ENCODE assay signal across 37 mouse cellular contexts in the genomic region with DNA sequence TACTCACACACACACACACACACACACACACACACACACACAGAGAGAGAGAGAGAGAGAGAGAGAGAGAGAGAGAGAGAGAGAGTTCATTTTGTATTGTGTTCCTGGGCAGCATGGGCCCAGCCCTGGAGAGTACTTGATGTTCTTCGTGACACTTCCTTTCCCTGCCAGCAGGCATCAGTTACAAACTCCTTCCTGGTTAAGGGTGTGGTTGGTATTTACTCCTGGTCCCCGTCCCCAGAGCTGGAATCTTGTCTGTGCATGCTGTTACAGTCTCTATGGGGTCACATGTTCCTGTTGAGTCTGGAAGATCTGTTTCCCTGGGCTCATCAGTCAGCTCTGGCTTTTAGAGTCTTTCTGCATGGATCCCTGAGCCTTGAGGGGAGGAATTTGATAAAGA. TPM values are rescaled to one million over a fixed set of nuclear protein-coding genes. Genes with fewer than 3 reads are reported as not detected.
DNase-seq lines count a peak whose midpoint lies in the region; ATAC-seq and TF ChIP-seq lines count a peak whose summit lies in the region.
"Had no signal": no experiment of that assay in that cellular context is flagged by ENCODE, and none has a peak within 500 bp of the region (broad histone marks: within the 10 kb centered on the region; RNA-seq: fewer than 3 reads in every experiment).

No protein-coding gene starts in this region.

- no peak for TF ChIP-seq EP300 in stomach, postnatal 0 days (optimal IDR thresholded peaks at IDR 0.05)
- no peak for TF ChIP-seq EP300 in heart, adult 2 months (IDR thresholded peaks at IDR 0.05; ENCODE audit: insufficient read depth, low read depth, low read length)

- no peak overlapping the region for H3K4me2 ChIP-seq in intestine, postnatal 0 days (replicated peaks; ENCODE audit: low read depth)
- H3K4me2 ChIP-seq in intestine, embryonic 16.5 days (ENCODE audit: low read depth, low read length) = no peak overlapping the region
- H3K4me2 ChIP-seq in stomach, postnatal 0 days (replicated peaks; ENCODE audit: low read depth) = no peak overlapping the region
- H3K4me2 ChIP-seq: forebrain, embryonic 15.5 days; heart, embryonic 12.5 days; hindbrain, embryonic 13.5 days; limb, embryonic 12.5 days; liver, embryonic 15.5 days; lung, embryonic 15.5 days; midbrain, embryonic 11.5 days; neural tube, embryonic 12.5 days had no signal

- H3K36me3 ChIP-seq in intestine, postnatal 0 days (ENCODE audit: control insufficient read depth, insufficient read depth) = peaks cover 20% of the 10 kb centered on the region; the same call in 1 of the 2 replicates
- H3K36me3 ChIP-seq in intestine, embryonic 16.5 days (ENCODE audit: control insufficient read depth, insufficient read depth, low read length) = 0 out of 2 replicates have a peak, but pooled peaks cover 3% of the 10 kb centered on the region
- H3K36me3 ChIP-seq in stomach, postnatal 0 days (ENCODE audit: control insufficient read depth, insufficient read depth, low read length) = 0 out of 2 replicates have a peak, but pooled peaks cover 4% of the 10 kb centered on the region
- no peaks in the 10 kb centered on the region for H3K36me3 ChIP-seq in heart, adult 2 months (ENCODE audit: control insufficient read depth, insufficient read depth, low read length)
- H3K36me3 ChIP-seq: forebrain, embryonic 10.5 days; lung, embryonic 15.5 days had no signal

- intact Hi-C loops in heart, adult 2 months (cut with DNase I) = no loop called here

- DNase-seq in ES-CJ7 (ENCODE audit: low read depth, low spot score) (peak; percentile 72), WW6 (ENCODE audit: low read depth, low spot score) (peak; percentile 45)
- DNase-seq in stomach, postnatal 0 days (ENCODE audit: low spot score) = no peak
- DNase-seq in heart, adult 2 months = no peak
- DNase-seq: adrenal gland, postnatal 36 days; cerebellum, adult 18-20 months; cerebellum, postnatal 25 days; heart, postnatal 4 days; kidney, adult 11 months; kidney, postnatal 14 days; layer of hippocampus, adult 9-11 months; right cerebral cortex, adult 18-20 months had no signal

- no peak overlapping the region for H3K9ac ChIP-seq in intestine, postnatal 0 days (ENCODE audit: low read depth, low read length)
- no peak overlapping the region for H3K9ac ChIP-seq in intestine, embryonic 16.5 days (ENCODE audit: low read depth, low read length)
- H3K9ac ChIP-seq in stomach, postnatal 0 days (ENCODE audit: low read length) = no peak overlapping the region
- no peak overlapping the region for H3K9ac ChIP-seq in heart, adult 2 months (ENCODE audit: low read depth, low read length)
- H3K9ac ChIP-seq: forebrain, embryonic 15.5 days; heart, embryonic 12.5 days; hindbrain, embryonic 13.5 days; limb, embryonic 12.5 days; liver, embryonic 15.5 days; lung, embryonic 15.5 days; neural tube, embryonic 12.5 days had no signal

- no peaks in the 10 kb centered on the region for H3K79me2 ChIP-seq in heart, adult 2 months (replicated peaks; ENCODE audit: control insufficient read depth, insufficient read depth, low read length)

- no peak for ATAC-seq in intestine, postnatal 0 days
- ATAC-seq in intestine, embryonic 16.5 days = no peak
- no peak for ATAC-seq in stomach, postnatal 0 days (ENCODE audit: low FRiP score, low TSS enrichment)
- ATAC-seq: forebrain, embryonic 15.5 days; midbrain, embryonic 16.5 days had no signal

- H3K9me3 ChIP-seq in intestine, postnatal 0 days (ENCODE audit: control insufficient read depth) = no peaks in the 10 kb centered on the region
- no peaks in the 10 kb centered on the region for H3K9me3 ChIP-seq in intestine, embryonic 16.5 days (ENCODE audit: control insufficient read depth, low read length)
- no peaks in the 10 kb centered on the region for H3K9me3 ChIP-seq in stomach, postnatal 0 days (ENCODE audit: control insufficient read depth, low read length)
- H3K9me3 ChIP-seq: forebrain, embryonic 10.5 days; forebrain, embryonic 15.5 days; G1E; heart, embryonic 12.5 days; hindbrain, embryonic 13.5 days; limb, embryonic 12.5 days; liver, embryonic 15.5 days; lung, embryonic 15.5 days; neural tube, embryonic 12.5 days had no signal

- 0 out of 2 replicates have a peak, but pooled peaks have one; percentile 2 for TF ChIP-seq CTCF in intestine, postnatal 0 days (IDR thresholded peaks at IDR 0.05; ENCODE audit: low read depth)
- TF ChIP-seq CTCF in stomach, postnatal 0 days (IDR thresholded peaks at IDR 0.05; ENCODE audit: low read depth) = 0 out of 2 replicates have a peak, but pooled peaks have one; percentile 7
- no peak for TF ChIP-seq CTCF in heart, adult 2 months (IDR thresholded peaks at IDR 0.05)

- no peak overlapping the region for H3K27ac ChIP-seq in intestine, postnatal 0 days (ENCODE audit: low read depth, low read length)
- H3K27ac ChIP-seq in intestine, embryonic 16.5 days (ENCODE audit: low read length) = no peak overlapping the region
- no peak overlapping the region for H3K27ac ChIP-seq in stomach, postnatal 0 days (replicated peaks)
- no peak overlapping the region for H3K27ac ChIP-seq in heart, adult 2 months
- H3K27ac ChIP-seq: forebrain, embryonic 10.5 days; forebrain, embryonic 15.5 days; hindbrain, embryonic 13.5 days; limb, embryonic 12.5 days; liver, embryonic 15.5 days; lung, embryonic 15.5 days; neural tube, embryonic 12.5 days had no signal

- TF ChIP-seq POLR2A in heart, adult 2 months (IDR thresholded peaks at IDR 0.05; ENCODE audit: insufficient read depth, low read depth, low read length) = no peak

- no peak overlapping the region for H3K4me3 ChIP-seq in intestine, postnatal 0 days (ENCODE audit: low read depth, low read length)
- H3K4me3 ChIP-seq in intestine, embryonic 16.5 days (ENCODE audit: low read length) = no peak overlapping the region
- no peak overlapping the region for H3K4me3 ChIP-seq in stomach, postnatal 0 days (ENCODE audit: low read depth, low read length)
- H3K4me3 ChIP-seq in heart, adult 2 months = no peak overlapping the region
- H3K4me3 ChIP-seq: forebrain, embryonic 10.5 days; forebrain, embryonic 15.5 days; heart, embryonic 12.5 days; hindbrain, embryonic 13.5 days; limb, embryonic 12.5 days; liver, embryonic 15.5 days; lung, embryonic 15.5 days; myocyte; neural tube, embryonic 12.5 days had no signal

- no peaks in the 10 kb centered on the region for H3K27me3 ChIP-seq in intestine, postnatal 0 days (replicated peaks; ENCODE audit: control insufficient read depth, insufficient read depth, low read length)
- no peaks in the 10 kb centered on the region for H3K27me3 ChIP-seq in intestine, embryonic 16.5 days (replicated peaks; ENCODE audit: control insufficient read depth, insufficient read depth, low read length)
- no peaks in the 10 kb centered on the region for H3K27me3 ChIP-seq in stomach, postnatal 0 days (ENCODE audit: control insufficient read depth, insufficient read depth, low read length)
- H3K27me3 ChIP-seq in heart, adult 2 months (ENCODE audit: control insufficient read depth, insufficient read depth, low read length) = no peaks in the 10 kb centered on the region
- H3K27me3 ChIP-seq: CH12.LX; forebrain, embryonic 15.5 days; heart, embryonic 12.5 days; hindbrain, embryonic 13.5 days; limb, embryonic 12.5 days; liver, embryonic 15.5 days; lung, embryonic 15.5 days; neural tube, embryonic 12.5 days had no signal

- H3K4me1 ChIP-seq in intestine, postnatal 0 days (replicated peaks; ENCODE audit: control insufficient read depth, insufficient read depth, low read length) = no peaks in the 10 kb centered on the region
- peaks cover 5% of the 10 kb centered on the region; the same call in 1 of the 2 replicates for H3K4me1 ChIP-seq in intestine, embryonic 16.5 days (ENCODE audit: control insufficient read depth, insufficient read depth, low read length)
- no peaks in the 10 kb centered on the region for H3K4me1 ChIP-seq in stomach, postnatal 0 days (replicated peaks; ENCODE audit: control insufficient read depth, insufficient read depth)
- H3K4me1 ChIP-seq in heart, adult 2 months (ENCODE audit: control insufficient read depth, insufficient read depth, low read length) = no peaks in the 10 kb centered on the region; the same call in 1 of the 2 replicates
- H3K4me1 ChIP-seq: forebrain, embryonic 10.5 days; forebrain, embryonic 15.5 days; heart, embryonic 12.5 days; hindbrain, embryonic 13.5 days; limb, embryonic 12.5 days; lung, embryonic 15.5 days; neural tube, embryonic 12.5 days had no signal

- 13% methylated on average over 2 of the region's 2 CpGs for WGBS in intestine, postnatal 0 days
- 33% methylated on average over 2 of the region's 2 CpGs for WGBS in intestine, embryonic 16.5 days
- 31% methylated on average over 2 of the region's 2 CpGs for WGBS in stomach, postnatal 0 days
- WGBS in heart, adult 2 months = 35% methylated on average over 2 of the region's 2 CpGs

RNA-seq across cellular contexts. Expression of a gene that starts 8.9 kb away (rescaled TPM):
- 17.7 and 18.1 TPM in 2 replicates for polyA plus RNA-seq in intestine, postnatal 0 days (2015; fragmentation: Nextera tagmentation; extraction: Ambion mirVana)
- polyA plus RNA-seq in intestine, embryonic 16.5 days (2015; fragmentation: Nextera tagmentation; extraction: Ambion mirVana) = 27.1 and 29.4 TPM in 2 replicates
- 12.3 and 12.9 TPM in 2 replicates for polyA plus RNA-seq in stomach, postnatal 0 days (2015; fragmentation: Nextera tagmentation; extraction: Ambion mirVana)
- total RNA-seq in heart, adult 2 months (2021) = 10 to 100 TPM; 34.0 to 37.8 TPM
- polyA plus RNA-seq in heart, adult 2 months (2012; rRNA removed) = 18.7 and 31.5 TPM in 2 replicates

RNA-seq across cellular contexts. Expression of a gene that starts 10.1 kb away (rescaled TPM):
- not detected in 2 replicates for polyA plus RNA-seq in intestine, postnatal 0 days (2015; fragmentation: Nextera tagmentation; extraction: Ambion mirVana)
- not detected in 2 replicates for polyA plus RNA-seq in intestine, embryonic 16.5 days (2015; fragmentation: Nextera tagmentation; extraction: Ambion mirVana)
- polyA plus RNA-seq in stomach, postnatal 0 days (2015; fragmentation: Nextera tagmentation; extraction: Ambion mirVana) = 0.04 TPM in 1 of 2 replicates, not detected in the other
- not detected for total RNA-seq in heart, adult 2 months (2021)
- 0.06 TPM in 1 of 2 replicates, not detected in the other for polyA plus RNA-seq in heart, adult 2 months (2012; rRNA removed)
- total RNA-seq: adrenal gland, adult 18-20 months; adrenal gland, postnatal 36 days; CH12.LX; gastrocnemius, adult 8-10 months; granulocyte monocyte progenitor cell, adult 5-6 weeks; left cerebral cortex, postnatal 14 days; megakaryocyte progenitor cell, adult 5-6 weeks had no signal
- polyA plus RNA-seq: C2C12; forebrain, embryonic 15.5 days; G1E; heart, embryonic 12.5 days; kidney, embryonic 14.5 days; lung, embryonic 15.5 days; midbrain, embryonic 16.5 days; myocyte had no signal

RNA-seq across cellular contexts. Expression of a gene that starts 38.3 kb away (rescaled TPM):
- 7.2 and 7.9 TPM in 2 replicates for polyA plus RNA-seq in intestine, postnatal 0 days (2015; fragmentation: Nextera tagmentation; extraction: Ambion mirVana)
- 2.2 and 2.7 TPM in 2 replicates for polyA plus RNA-seq in intestine, embryonic 16.5 days (2015; fragmentation: Nextera tagmentation; extraction: Ambion mirVana)
- 16.8 and 22.2 TPM in 2 replicates for polyA plus RNA-seq in stomach, postnatal 0 days (2015; fragmentation: Nextera tagmentation; extraction: Ambion mirVana)
- total RNA-seq in heart, adult 2 months (2021) = not detected
- polyA plus RNA-seq in heart, adult 2 months (2012; rRNA removed) = 0.12 and 0.27 TPM in 2 replicates
- total RNA-seq: CH12.LX; G1E; granulocyte monocyte progenitor cell, adult 5-6 weeks; liver, adult 2 months; megakaryocyte progenitor cell, adult 5-6 weeks had no signal
- polyA plus RNA-seq: forebrain, embryonic 10.5 days; G1E; spleen, adult 2 months had no signal

RNA-seq across cellular contexts. Expression of a gene that starts 47.4 kb away (rescaled TPM):
- polyA plus RNA-seq in intestine, postnatal 0 days (2015; fragmentation: Nextera tagmentation; extraction: Ambion mirVana) = 0.05 and 0.12 TPM in 2 replicates
- not detected in 2 replicates for polyA plus RNA-seq in intestine, embryonic 16.5 days (2015; fragmentation: Nextera tagmentation; extraction: Ambion mirVana)
- polyA plus RNA-seq in stomach, postnatal 0 days (2015; fragmentation: Nextera tagmentation; extraction: Ambion mirVana) = 0.02 and 0.04 TPM in 2 replicates
- under 1 TPM; 0.05 to 0.09 TPM for total RNA-seq in heart, adult 2 months (2021)
- polyA plus RNA-seq in heart, adult 2 months (2012; rRNA removed) = 0.06 and 0.08 TPM in 2 replicates
- total RNA-seq: adrenal gland, adult 18-20 months; adrenal gland, postnatal 36 days; CH12.LX; G1E; gastrocnemius, adult 8-10 months; granulocyte monocyte progenitor cell, adult 5-6 weeks; liver, adult 2 months; megakaryocyte progenitor cell, adult 5-6 weeks had no signal
- polyA plus RNA-seq: G1E; liver, adult 2 months; spleen, adult 2 months; testis, adult 2 months had no signal

Comparison
In these comparisons a context has a peak if more than half of its experiments do, and no peak if none do; other contexts are left out.
1. DNase-seq: peak in ES-CJ7 (single experiment) and WW6 (single experiment); none in stomach, postnatal 0 days (single experiment) and heart, adult 2 months (0 of 2).